Mouse (Mus musculus): ENCODE results near the gene Olfr1183. TPM values are rescaled to one million over a fixed set of nuclear protein-coding genes. Genes with fewer than 3 reads are reported as not detected.
"Not testable (repeated sequence)": the region's sequence is repeated elsewhere in the genome, so short reads cannot be mapped to it uniquely, and the experiment has no call there.

Olfr1183 gene
- polyA plus RNA-seq (2015; fragmentation: Nextera tagmentation; extraction: Ambion mirVana): not detected in 2 replicates

DNA sequence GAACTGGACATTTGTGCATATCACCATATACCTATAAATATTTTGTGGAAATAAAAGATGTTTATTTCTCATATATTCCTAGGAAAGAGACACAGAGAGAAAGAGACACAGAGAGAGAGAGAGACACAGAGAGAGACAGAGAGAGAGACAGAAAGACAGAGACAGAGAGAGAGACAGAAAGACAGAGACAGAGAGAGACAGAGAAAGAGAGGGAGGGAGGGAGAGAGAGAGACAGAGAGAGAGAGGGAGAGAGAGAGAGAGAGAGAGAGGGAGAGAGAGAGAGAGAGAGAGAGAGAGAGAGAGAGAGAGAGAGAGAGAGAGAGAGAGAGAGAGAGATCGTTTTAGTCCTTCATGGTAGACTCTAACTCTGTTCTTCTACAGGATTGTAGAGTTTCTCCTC is at the start of gene Olfr1183:
TSS of gene Olfr1183 (plus strand) at position 301 of the 400 bp plus-strand sequence.
- ATAC-seq; H3K27ac ChIP-seq (ENCODE audit: low read length); H3K4me2 ChIP-seq (ENCODE audit: low read depth, low read length); H3K9me3 ChIP-seq (ENCODE audit: control insufficient read depth, low read length); H3K36me3 ChIP-seq (ENCODE audit: control insufficient read depth, insufficient read depth, low read length); H3K4me1 ChIP-seq (ENCODE audit: control insufficient read depth, insufficient read depth, low read length); H3K4me3 ChIP-seq (ENCODE audit: low read length); H3K27me3 ChIP-seq (replicated peaks; ENCODE audit: control insufficient read depth, insufficient read depth, low read length); H3K9ac ChIP-seq (ENCODE audit: low read depth, low read length): not testable (repeated sequence)
- WGBS: 92% methylated on average over 1 of the region's 1 CpGs

DNA sequence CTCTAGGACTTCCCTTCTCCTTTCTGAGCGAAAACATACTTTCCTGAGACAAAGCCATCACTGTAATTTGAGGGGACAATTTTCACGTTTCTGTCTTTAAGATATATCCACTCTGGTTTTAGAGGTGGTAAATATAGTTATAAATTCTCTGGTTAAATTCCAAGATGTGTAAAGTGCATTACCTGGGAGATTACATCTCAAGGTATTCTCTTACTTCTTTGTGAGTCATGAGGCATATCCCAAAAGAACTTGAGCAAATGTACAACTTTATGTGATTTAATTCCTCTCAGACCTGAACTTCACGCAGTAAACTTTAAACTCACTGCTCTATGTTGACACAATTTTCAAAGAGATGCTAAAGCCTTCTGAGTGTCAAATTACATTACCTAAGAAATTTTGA is 48.3 kb upstream of the Olfr1183 start, which contains the start of gene Olfr1179:
TSS of gene Olfr1179 (minus strand) at position 101 of the 400 bp plus-strand sequence.
- no peaks in the 10 kb centered on the region for H3K36me3 ChIP-seq (ENCODE audit: control insufficient read depth, insufficient read depth, low read length)
- no peaks in the 10 kb centered on the region for H3K27me3 ChIP-seq (replicated peaks; ENCODE audit: control insufficient read depth, insufficient read depth, low read length)
- no peak within 1 kb of the TSS for H3K27ac ChIP-seq (ENCODE audit: low read length)
- no peaks in the 10 kb centered on the region for H3K9me3 ChIP-seq (ENCODE audit: control insufficient read depth, low read length)
- no peak within 1 kb of the TSS for H3K4me3 ChIP-seq (ENCODE audit: low read length)
- no peak within 1 kb of the TSS for H3K9ac ChIP-seq (ENCODE audit: low read depth, low read length)
- no peaks in the 10 kb centered on the region for H3K4me1 ChIP-seq (ENCODE audit: control insufficient read depth, insufficient read depth, low read length)
- ATAC-seq: no peak
- WGBS: 75% methylated on average over 3 of the region's 3 CpGs
- H3K4me2 ChIP-seq (ENCODE audit: low read depth, low read length): no peak within 1 kb of the TSS

DNA sequence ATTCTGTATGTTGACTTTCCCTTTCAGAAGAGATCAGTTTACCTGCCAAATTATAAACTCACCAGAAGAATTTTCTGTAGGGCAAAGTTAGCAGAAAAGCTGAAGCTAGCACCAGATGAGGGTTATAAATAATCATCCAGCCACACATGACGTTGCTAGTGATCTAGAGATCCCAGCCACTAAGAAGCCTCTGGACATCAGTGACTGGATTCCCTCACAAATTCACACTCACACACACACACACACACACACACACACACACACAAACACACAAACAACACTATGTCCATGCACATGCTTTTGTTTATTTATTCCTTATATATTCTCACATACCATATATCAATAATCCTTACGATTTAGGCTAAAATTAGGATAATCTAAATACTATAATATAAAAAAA is 35.6 kb upstream of the Olfr1183 start, which contains the start of gene Olfr1180:
TSS of gene Olfr1180 (minus strand) at position 101 of the 400 bp plus-strand sequence.
- Histone ChIP-seq H3K4me2 (ENCODE audit: low read depth, low read length) (no peak within 1 kb of the TSS), H3K36me3 (ENCODE audit: control insufficient read depth, insufficient read depth, low read length) (no peaks in the 10 kb centered on the region), H3K4me3 (ENCODE audit: low read length) (no peak within 1 kb of the TSS), H3K9me3 (ENCODE audit: control insufficient read depth, low read length) (no peaks in the 10 kb centered on the region), H3K9ac (ENCODE audit: low read depth, low read length) (no peak within 1 kb of the TSS), H3K27ac (ENCODE audit: low read length) (no peak within 1 kb of the TSS), H3K4me1 (ENCODE audit: control insufficient read depth, insufficient read depth, low read length) (no peaks in the 10 kb centered on the region), H3K27me3 (replicated peaks; ENCODE audit: control insufficient read depth, insufficient read depth, low read length) (no peaks in the 10 kb centered on the region)
- 62% methylated on average over 2 of the region's 2 CpGs for WGBS
- ATAC-seq: no peak

DNA sequence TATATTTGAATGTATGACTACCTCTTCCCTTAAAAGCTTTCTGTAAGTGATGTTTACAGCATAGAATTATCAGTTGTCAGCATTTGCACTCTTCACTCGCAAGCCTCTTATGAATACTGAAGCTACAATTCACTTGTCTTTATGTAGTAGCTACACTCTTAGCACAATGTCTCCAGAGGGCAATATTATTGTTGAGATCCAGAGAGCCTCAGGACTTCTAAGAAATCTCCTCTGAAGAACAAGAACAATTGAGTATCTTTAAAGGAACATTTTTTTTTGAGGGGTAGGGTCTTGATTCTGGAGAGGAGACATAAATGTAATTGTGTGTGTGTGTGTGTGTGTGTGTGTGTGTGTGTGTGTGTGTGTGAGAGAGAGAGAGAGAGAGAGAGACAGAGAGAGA is 28.6 kb upstream of the Olfr1183 start, which contains the start of gene Olfr1181:
TSS of gene Olfr1181 (minus strand) at position 101 of the 400 bp plus-strand sequence.
- Histone ChIP-seq H3K27me3 (replicated peaks; ENCODE audit: control insufficient read depth, insufficient read depth, low read length) (no peaks in the 10 kb centered on the region), H3K4me2 (ENCODE audit: low read depth, low read length) (no peak within 1 kb of the TSS), H3K9me3 (ENCODE audit: control insufficient read depth, low read length) (no peaks in the 10 kb centered on the region), H3K4me3 (ENCODE audit: low read length) (no peak within 1 kb of the TSS), H3K36me3 (ENCODE audit: control insufficient read depth, insufficient read depth, low read length) (no peaks in the 10 kb centered on the region), H3K27ac (ENCODE audit: low read length) (no peak within 1 kb of the TSS), H3K9ac (ENCODE audit: low read depth, low read length) (no peak within 1 kb of the TSS), H3K4me1 (ENCODE audit: control insufficient read depth, insufficient read depth, low read length) (no peaks in the 10 kb centered on the region)
- ATAC-seq: no peak
- WGBS: 77% methylated on average over 1 of the region's 1 CpGs

DNA sequence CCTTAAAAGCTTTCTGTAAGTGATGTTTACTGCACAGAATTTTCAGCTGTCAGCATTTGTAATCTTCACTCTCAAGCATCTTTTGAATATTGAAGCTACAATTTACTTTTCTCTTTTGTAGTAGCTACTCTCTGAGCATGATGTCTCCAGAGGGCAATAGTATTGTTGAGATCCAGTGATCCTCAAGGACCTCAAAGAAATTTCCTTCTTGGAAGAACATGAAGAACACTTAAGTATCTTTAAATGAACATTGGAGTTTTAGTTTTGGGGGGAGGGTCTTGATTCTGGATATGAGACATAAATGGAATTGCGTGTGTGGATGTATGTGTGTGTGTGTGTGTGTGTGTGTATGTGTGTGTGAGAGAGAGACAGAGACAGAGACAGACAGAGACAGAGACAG is 5.6 kb upstream of the Olfr1183 start, which contains the start of gene Gm13757:
TSS of gene Gm13757 (minus strand) at position 101 of the 400 bp plus-strand sequence.
- Histone ChIP-seq H3K9me3 (ENCODE audit: control insufficient read depth, low read length) (no peaks in the 10 kb centered on the region), H3K4me3 (ENCODE audit: low read length) (no peak within 1 kb of the TSS), H3K27ac (ENCODE audit: low read length) (no peak within 1 kb of the TSS), H3K9ac (ENCODE audit: low read depth, low read length) (no peak within 1 kb of the TSS), H3K27me3 (replicated peaks; ENCODE audit: control insufficient read depth, insufficient read depth, low read length) (no peaks in the 10 kb centered on the region), H3K36me3 (ENCODE audit: control insufficient read depth, insufficient read depth, low read length) (no peaks in the 10 kb centered on the region), H3K4me1 (ENCODE audit: control insufficient read depth, insufficient read depth, low read length) (no peaks in the 10 kb centered on the region), H3K4me2 (ENCODE audit: low read depth, low read length) (no peak within 1 kb of the TSS)
- ATAC-seq: no peak
- 79% methylated on average over 1 of the region's 1 CpGs for WGBS

DNA sequence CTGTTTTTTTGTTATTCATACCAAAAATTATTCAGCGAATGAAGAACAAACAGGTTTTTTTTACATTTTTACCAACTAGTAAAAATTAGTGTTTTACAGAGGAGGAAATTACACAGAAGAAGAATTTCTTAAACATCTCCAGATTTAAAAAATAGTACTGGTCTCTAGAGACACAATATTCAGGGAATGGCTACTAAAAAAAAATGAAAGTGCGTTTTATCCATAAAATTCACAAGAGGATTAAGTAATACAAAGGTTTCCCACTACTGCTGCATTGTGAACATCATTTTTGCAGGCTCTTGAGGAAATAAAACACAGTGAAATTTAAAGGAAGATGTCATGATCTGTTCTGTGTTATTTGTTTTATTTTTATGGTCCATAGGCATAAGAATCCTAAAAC is 28.6 kb downstream of the Olfr1183 start, which contains the start of gene Olfr1184:
TSS of gene Olfr1184 (plus strand) at position 301 of the 400 bp plus-strand sequence.
- Histone ChIP-seq H3K36me3 (ENCODE audit: control insufficient read depth, insufficient read depth, low read length) (no peaks in the 10 kb centered on the region), H3K9ac (ENCODE audit: low read depth, low read length) (no peak within 1 kb of the TSS), H3K27me3 (replicated peaks; ENCODE audit: control insufficient read depth, insufficient read depth, low read length) (no peaks in the 10 kb centered on the region), H3K9me3 (ENCODE audit: control insufficient read depth, low read length) (no peaks in the 10 kb centered on the region), H3K27ac (ENCODE audit: low read length) (no peak within 1 kb of the TSS), H3K4me3 (ENCODE audit: low read length) (no peak within 1 kb of the TSS), H3K4me2 (ENCODE audit: low read depth, low read length) (no peak within 1 kb of the TSS), H3K4me1 (ENCODE audit: control insufficient read depth, insufficient read depth, low read length) (no peaks in the 10 kb centered on the region)
- WGBS: 86% methylated on average over 2 of the region's 2 CpGs
- no peak for ATAC-seq

DNA sequence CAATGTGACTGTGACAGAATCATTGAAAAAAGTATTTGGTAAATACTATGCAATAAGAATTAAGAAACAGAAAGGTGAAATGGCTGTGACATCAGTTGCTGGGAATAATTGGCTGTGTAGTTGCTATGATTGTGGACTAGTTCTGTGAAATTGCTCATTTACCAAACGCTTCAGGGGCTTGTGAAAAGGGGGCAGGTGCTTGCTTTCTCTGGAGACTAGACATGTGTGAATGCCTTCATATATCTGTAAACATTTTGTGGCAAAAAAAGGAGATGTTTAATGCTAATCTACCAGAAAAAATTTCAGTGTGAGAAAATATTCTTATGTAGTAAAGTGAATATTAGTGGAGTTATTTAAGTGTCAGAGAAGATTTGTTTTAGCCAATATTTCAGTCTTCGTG is 38.4 kb downstream of the Olfr1183 start, which contains the start of gene Olfr1185-ps1:
TSS of gene Olfr1185-ps1 (plus strand) at position 301 of the 400 bp plus-strand sequence.
- no peak within 1 kb of the TSS for H3K4me2 ChIP-seq (ENCODE audit: low read depth, low read length)
- H3K4me1 ChIP-seq (ENCODE audit: control insufficient read depth, insufficient read depth, low read length): no peaks in the 10 kb centered on the region
- H3K9ac ChIP-seq (ENCODE audit: low read depth, low read length): no peak within 1 kb of the TSS
- no peak for ATAC-seq
- no peak within 1 kb of the TSS for H3K27ac ChIP-seq (ENCODE audit: low read length)
- no peak within 1 kb of the TSS for H3K4me3 ChIP-seq (ENCODE audit: low read length)
- H3K27me3 ChIP-seq (replicated peaks; ENCODE audit: control insufficient read depth, insufficient read depth, low read length): no peaks in the 10 kb centered on the region
- 62% methylated on average over 2 of the region's 2 CpGs for WGBS
- no peaks in the 10 kb centered on the region for H3K36me3 ChIP-seq (ENCODE audit: control insufficient read depth, insufficient read depth, low read length)
- no peaks in the 10 kb centered on the region for H3K9me3 ChIP-seq (ENCODE audit: control insufficient read depth, low read length)

DNA sequence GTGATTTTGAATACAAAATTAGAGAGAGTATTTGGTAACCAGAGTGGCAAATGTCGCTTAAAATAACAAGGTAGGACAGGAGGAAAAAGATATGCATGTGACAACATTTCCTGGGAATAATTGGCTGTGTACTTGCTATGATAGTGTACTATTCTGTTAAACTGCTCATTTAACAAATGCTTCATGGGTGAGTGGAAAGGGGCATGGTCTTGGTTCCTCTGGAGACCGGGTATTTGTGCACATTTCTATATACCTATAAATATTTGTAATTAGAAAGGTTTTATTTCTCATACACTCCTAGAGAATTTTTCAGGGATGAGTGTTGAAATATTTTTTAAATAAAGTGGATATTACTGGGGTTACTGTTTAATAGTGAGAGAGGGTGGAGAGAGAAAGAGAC is 63.6 kb downstream of the Olfr1183 start, which contains the start of gene Olfr1186:
TSS of gene Olfr1186 (plus strand) at position 301 of the 400 bp plus-strand sequence.
- WGBS: 80% methylated on average over 2 of the region's 2 CpGs
- no peaks in the 10 kb centered on the region for H3K4me1 ChIP-seq (ENCODE audit: control insufficient read depth, insufficient read depth, low read length)
- no peak for ATAC-seq

More for the DNA sequence above, 63.6 kb downstream of the Olfr1183 start, which contains the start of gene Olfr1186:
- no peaks in the 10 kb centered on the region for H3K9me3 ChIP-seq (ENCODE audit: control insufficient read depth, low read length)
- H3K4me2 ChIP-seq (ENCODE audit: low read depth, low read length): no peak within 1 kb of the TSS
- H3K27ac ChIP-seq (ENCODE audit: low read length): no peak within 1 kb of the TSS
- no peaks in the 10 kb centered on the region for H3K36me3 ChIP-seq (ENCODE audit: control insufficient read depth, insufficient read depth, low read length)
- no peaks in the 10 kb centered on the region for H3K27me3 ChIP-seq (replicated peaks; ENCODE audit: control insufficient read depth, insufficient read depth, low read length)
- no peak within 1 kb of the TSS for H3K4me3 ChIP-seq (ENCODE audit: low read length)
- H3K9ac ChIP-seq (ENCODE audit: low read depth, low read length): no peak within 1 kb of the TSS

Data from intestine, embryonic 16.5 days (tissue).